Mouse (Mus musculus): ENCODE measurements around the gene Alkbh8. TPM values are rescaled to one million over a fixed set of nuclear protein-coding genes. Genes with fewer than 3 reads are reported as not detected.
A peak's percentile ranks its signal among the peaks of the same experiment; 100 is the strongest.
"Not testable (repeated sequence)": the region's sequence is repeated elsewhere in the genome, so short reads cannot be mapped to it uniquely, and the experiment has no call there.

Alkbh8 gene
- 29.5 and 31.1 TPM in 2 replicates for polyA plus RNA-seq (2015; fragmentation: Nextera tagmentation; extraction: Ambion mirVana)

DNA sequence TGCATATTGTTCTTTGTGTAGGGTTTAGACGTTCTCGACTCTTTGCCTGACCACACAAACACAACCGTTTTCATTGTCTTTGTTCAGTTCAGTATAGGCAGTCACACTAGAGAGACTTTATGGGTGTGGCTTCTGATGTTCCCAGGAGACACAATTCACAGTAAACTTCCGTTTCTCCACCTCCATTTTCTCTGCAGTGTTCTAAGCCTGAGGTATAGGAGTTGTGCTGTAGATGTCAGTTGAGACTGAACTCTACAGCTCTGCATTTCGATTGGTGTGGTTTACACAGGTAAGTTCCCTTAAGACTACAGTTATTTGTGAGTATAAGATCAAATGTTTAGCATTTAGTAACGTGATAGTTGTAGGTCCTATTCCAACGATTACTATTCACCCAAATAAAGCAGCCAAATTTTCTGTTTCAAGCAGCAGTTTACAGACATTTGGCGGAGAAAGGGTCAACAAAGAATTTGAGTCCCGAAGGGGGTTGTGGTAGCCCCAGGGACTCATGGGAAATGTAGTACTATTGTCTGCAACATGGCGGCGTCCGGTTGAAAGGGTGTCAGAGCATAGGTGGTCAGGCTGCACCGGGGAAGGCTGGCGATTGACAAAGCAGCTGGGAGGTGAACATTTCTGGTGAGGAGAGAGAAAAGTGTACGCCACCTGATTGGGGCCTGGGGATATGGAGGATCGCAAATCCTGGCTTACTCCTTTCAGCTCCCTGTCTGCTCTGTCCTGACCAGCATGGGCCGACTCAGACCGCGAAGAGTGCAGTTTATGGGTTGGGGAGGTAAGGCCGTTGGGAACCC lies at the start of gene Alkbh8:
Gene Alkbh8, plus strand, starts transcription at position 179 of the 806 bp plus-strand sequence.
- Histone ChIP-seq H3K9me3 (replicated peaks) (no peaks in the 10 kb centered on the region), H3K4me1 (peaks cover 4% of the 10 kb centered on the region; the same call in 1 of the 2 replicates), H3K27ac (peak within 1 kb of the TSS; percentile 83), H3K4me2 (peak within 1 kb of the TSS; percentile 54), H3K4me3 (replicated peaks) (peak within 1 kb of the TSS; percentile 82), H3K9ac (peak within 1 kb of the TSS; percentile 69), H3K36me3 (peaks cover 9% of the 10 kb centered on the region), H3K27me3 (no peaks in the 10 kb centered on the region)
- WGBS: 4% methylated on average over 20 of the region's 20 CpGs
- peak; percentile 99 for ATAC-seq (replicated peaks; ENCODE audit: low FRiP score)

DNA sequence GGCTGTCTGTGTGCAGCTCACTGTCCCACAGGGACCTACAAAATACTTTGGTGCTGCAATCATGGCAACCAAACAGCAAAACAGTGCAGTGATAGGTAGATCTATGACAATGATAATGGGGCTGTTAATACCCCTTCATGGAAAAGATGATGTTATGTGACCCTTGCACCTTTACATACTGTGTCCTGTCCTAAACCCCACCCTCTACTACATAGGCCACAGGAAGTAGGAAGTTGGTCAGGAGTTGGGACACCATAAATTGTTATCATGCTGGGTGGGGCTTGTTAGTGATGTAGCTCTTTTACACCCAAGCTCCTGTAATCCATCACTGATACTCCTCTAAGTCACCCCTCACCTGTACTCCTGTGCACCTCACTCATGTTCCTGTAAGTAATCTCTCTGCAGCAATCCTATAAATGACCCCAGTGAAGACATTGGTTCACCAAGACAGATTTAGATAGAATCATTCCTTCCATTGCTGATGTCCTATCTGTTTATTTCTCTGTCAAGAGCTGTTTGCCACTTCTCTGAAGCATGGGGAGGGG lies 25.6 kb upstream of the Alkbh8 start:
- H3K27ac ChIP-seq: no peak overlapping the region
- no peak overlapping the region for H3K9ac ChIP-seq
- peaks cover 4% of the 10 kb centered on the region; the same call in 1 of the 2 replicates for H3K9me3 ChIP-seq (replicated peaks)
- no peak overlapping the region for H3K4me2 ChIP-seq
- H3K4me1 ChIP-seq: no peaks in the 10 kb centered on the region
- H3K36me3 ChIP-seq: no peaks in the 10 kb centered on the region
- no peaks in the 10 kb centered on the region for H3K27me3 ChIP-seq
- no peak overlapping the region for H3K4me3 ChIP-seq (replicated peaks)
- 0 out of 2 replicates have a peak, but pooled peaks have one; percentile 9 for ATAC-seq (replicated peaks; ENCODE audit: low FRiP score)

DNA sequence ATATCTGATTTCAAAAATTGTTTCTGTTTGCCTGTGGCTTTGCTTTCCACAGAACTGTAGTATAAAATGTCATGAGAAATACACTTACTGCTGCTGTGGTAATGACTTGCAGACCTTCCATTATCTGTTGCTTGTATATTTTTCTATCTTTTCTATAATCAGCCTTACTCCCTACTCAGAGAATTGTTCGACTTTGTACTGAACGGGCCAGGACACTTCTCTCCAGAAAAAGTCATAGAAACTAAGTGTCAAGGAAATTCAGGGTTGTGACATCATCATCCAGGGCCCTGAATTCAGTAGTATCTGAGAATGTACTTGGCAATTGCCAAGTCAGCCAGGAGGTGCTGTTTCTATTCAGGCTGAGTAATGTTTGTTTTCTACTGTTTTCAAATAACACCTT lies 24.9 kb upstream of the Alkbh8 start:
- no peak overlapping the region for H3K9ac ChIP-seq
- H3K4me3 ChIP-seq (replicated peaks): no peak overlapping the region
- H3K4me2 ChIP-seq: no peak overlapping the region
- ATAC-seq (replicated peaks; ENCODE audit: low FRiP score): 0 out of 2 replicates have a peak, but pooled peaks have one; percentile 36
- H3K4me1 ChIP-seq: no peaks in the 10 kb centered on the region
- 83% methylated on average over 2 of the region's 2 CpGs for WGBS
- no peaks in the 10 kb centered on the region for H3K36me3 ChIP-seq
- no peaks in the 10 kb centered on the region for H3K27me3 ChIP-seq
- peaks cover 4% of the 10 kb centered on the region; the same call in 1 of the 2 replicates for H3K9me3 ChIP-seq (replicated peaks)
- H3K27ac ChIP-seq: no peak overlapping the region

DNA sequence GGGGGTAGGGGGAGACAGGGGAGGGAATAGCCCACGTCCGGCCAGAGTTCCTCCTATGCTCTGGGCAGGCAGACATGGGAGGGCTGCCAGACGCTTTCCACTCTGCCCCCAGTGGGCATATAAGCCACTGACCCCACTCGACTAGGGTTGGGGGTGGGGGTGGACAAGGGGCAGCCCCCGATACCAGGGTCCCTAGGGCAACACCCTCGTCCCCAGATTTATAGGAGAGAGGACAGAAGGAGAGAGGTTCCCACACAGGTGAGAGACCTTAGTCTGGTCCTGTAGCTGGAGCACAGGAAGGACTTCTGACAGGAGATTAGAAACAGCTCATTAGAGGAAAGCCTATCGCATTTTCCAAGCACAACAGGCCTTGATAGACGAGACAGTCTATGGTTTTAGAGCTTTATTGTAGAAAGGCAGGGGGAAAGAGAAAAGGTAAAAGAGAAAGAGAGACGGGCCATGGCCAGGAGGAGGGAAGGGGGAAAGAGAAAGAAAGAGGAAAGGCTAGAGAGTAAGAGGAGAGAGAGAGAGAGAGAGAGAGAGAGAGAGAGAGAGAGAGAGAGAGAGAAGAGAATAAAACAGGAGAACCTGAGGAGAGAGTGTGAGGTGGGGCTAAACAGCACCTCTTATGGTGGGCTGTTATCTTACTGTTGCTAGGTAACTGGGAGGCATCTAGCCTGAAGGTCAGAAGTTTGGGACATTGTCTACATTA lies 7.4 kb upstream of the Alkbh8 start:
- 0 out of 2 replicates have a peak, but pooled peaks have one; percentile 46 for ATAC-seq (replicated peaks; ENCODE audit: low FRiP score)
- 45% methylated on average over 9 of the region's 9 CpGs for WGBS
- H3K4me1 ChIP-seq; H3K4me3 ChIP-seq (replicated peaks); H3K27me3 ChIP-seq; H3K9ac ChIP-seq; H3K4me2 ChIP-seq; H3K9me3 ChIP-seq (replicated peaks); H3K36me3 ChIP-seq; H3K27ac ChIP-seq: not testable (repeated sequence)

DNA sequence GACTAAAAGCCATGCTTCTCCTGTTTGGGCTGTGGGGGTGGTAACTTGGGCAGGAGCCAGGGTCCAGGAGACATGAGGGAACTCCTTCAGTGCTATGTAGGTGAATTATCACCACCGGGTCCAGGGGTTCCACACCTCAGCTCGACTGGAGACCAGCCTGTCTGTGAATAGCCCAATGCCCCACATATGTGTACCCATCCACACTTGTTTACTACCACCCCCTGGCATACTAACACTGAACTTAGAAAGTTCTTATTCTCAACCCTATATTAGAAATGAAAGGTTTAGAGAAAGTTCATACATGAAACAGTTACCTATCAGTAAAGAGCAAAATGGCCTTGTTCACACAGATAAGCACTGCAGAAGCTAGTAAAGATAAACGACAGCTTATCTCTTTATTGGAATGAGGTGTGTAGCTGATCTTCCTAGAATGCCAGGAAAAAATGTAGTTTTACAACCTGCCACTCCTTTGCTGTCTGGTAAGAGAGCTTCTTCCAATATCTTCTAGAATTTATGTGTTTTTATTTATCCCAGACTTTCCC lies 6.8 kb upstream of the Alkbh8 start:
- no peak overlapping the region for H3K4me2 ChIP-seq
- 66% methylated on average over 3 of the region's 3 CpGs for WGBS

DNA sequence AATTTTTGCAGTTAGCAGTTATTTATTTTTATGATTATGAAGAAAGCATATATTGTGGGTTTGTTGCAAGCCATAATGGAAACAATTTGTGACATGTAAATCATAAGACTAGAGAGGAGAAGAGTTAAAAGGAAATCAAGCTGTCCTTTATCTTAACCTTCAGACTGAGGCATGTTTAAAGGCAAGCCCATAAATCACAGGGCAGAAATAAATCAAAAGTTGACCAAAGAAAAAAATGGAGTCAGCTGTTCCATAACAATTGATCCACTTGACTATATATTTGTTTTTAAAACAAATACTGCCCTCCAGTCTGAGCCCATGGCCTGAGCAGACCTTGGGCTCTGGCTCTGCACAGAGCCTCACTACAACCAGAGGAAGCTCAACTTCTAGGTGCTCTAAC lies 4.6 kb upstream of the Alkbh8 start:
- no peak overlapping the region for H3K4me3 ChIP-seq (replicated peaks)
- ATAC-seq (replicated peaks; ENCODE audit: low FRiP score): no peak
- H3K27ac ChIP-seq: no peak overlapping the region
- H3K4me1 ChIP-seq: no peaks in the 10 kb centered on the region
- H3K27me3 ChIP-seq: no peaks in the 10 kb centered on the region
- no peaks in the 10 kb centered on the region for H3K9me3 ChIP-seq (replicated peaks)
- H3K4me2 ChIP-seq: no peak overlapping the region
- no peak overlapping the region for H3K9ac ChIP-seq
- H3K36me3 ChIP-seq: no peaks in the 10 kb centered on the region

More for the DNA sequence above, 6.8 kb upstream of the Alkbh8 start:
- Histone ChIP-seq H3K36me3 (no peaks in the 10 kb centered on the region), H3K27ac (no peak overlapping the region), H3K4me3 (replicated peaks) (no peak overlapping the region), H3K9ac (no peak overlapping the region), H3K27me3 (no peaks in the 10 kb centered on the region), H3K4me1 (no peaks in the 10 kb centered on the region), H3K9me3 (replicated peaks) (no peaks in the 10 kb centered on the region)
- peak; percentile 71; the same call in 1 of the 2 replicates for ATAC-seq (replicated peaks; ENCODE audit: low FRiP score)

DNA sequence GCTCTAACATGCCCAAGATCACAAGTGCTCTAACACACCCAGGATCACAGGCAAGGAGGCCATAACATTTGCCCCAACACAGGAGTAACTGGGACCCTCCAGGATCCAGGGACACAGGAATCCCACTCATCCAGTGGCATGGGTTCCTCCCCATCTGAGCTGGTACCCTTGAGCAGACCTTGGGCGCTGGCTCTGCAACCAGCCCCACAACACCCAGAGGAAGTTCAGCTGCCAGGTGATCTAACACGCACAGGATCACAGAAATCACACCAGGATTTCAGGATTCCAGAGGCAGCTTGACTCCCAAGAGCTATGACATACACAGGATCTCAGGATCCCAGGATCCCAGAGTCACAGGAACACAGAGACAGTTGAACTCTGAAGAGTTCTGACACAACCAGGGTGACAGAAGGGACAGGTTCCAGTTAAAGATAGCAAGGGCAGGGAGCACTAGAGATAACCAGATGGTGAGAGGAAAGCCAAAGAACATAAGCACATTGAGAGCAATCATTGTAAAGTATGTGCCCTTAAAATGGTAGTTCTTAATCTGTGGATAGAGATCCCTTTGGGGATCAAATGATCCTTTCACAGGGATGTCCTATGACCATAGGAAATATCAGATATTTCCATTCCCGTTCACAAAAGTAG lies 4.1 kb upstream of the Alkbh8 start:
- Histone ChIP-seq H3K4me2 (no peak overlapping the region), H3K36me3 (no peaks in the 10 kb centered on the region), H3K4me1 (no peaks in the 10 kb centered on the region), H3K27me3 (no peaks in the 10 kb centered on the region), H3K9ac (no peak overlapping the region), H3K27ac (no peak overlapping the region), H3K4me3 (replicated peaks) (no peak overlapping the region), H3K9me3 (replicated peaks) (no peaks in the 10 kb centered on the region)
- ATAC-seq (replicated peaks; ENCODE audit: low FRiP score): no peak
- WGBS: 83% methylated on average over 3 of the region's 3 CpGs

DNA sequence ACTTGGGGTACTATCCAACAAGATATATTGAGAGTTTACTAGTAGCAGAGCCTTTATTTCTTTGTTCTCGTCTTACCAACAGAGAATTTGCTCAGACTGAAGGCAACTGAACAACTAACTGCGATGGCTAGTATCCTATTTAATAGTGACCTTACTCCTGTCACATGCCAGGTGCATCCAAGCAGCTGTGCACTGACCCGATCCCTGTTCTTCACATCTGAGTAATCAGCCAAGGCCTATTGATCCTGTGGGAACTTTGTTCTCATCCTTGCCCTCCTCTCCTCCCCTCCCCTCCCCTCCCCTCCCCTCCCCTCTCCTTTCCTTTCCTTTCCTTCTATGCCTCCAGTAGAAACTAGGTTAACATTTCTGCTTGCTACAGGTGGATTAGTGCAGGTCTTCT lies 1.7 kb downstream of the Alkbh8 start:
- no peak overlapping the region for H3K9ac ChIP-seq
- peaks cover 4% of the 10 kb centered on the region; the same call in 1 of the 2 replicates for H3K4me1 ChIP-seq
- no peak for ATAC-seq (replicated peaks; ENCODE audit: low FRiP score)
- H3K4me2 ChIP-seq: peak overlapping the region; percentile 41
- 0 out of 2 replicates have a peak overlapping the region, but pooled peaks have one; percentile 12 for H3K4me3 ChIP-seq (replicated peaks)
- no peaks in the 10 kb centered on the region for H3K27me3 ChIP-seq
- no peaks in the 10 kb centered on the region for H3K9me3 ChIP-seq (replicated peaks)
- no peak overlapping the region for H3K27ac ChIP-seq
- H3K36me3 ChIP-seq: peaks cover 15% of the 10 kb centered on the region
- 74% methylated on average over 3 of the region's 3 CpGs for WGBS

DNA sequence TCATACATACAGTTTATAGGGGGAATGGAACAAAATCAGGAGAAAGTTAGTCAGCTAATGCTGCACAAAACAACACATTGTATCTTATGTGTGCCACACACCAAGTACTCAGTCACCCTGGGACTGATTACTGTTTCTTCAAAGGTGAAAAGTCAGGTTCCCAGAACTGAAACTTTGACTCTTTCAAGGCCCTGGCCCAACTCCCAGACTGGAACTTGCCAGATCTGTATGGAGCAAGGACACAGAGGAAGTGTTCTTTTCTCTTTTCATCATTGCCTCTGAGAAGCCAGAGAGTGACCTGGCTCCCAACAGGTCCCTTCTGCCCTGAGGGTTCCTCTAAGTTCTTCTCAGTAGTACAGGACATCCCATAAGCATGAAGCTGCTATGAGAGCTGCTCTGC lies 10.2 kb downstream of the Alkbh8 start:
- no peaks in the 10 kb centered on the region for H3K9me3 ChIP-seq (replicated peaks)
- no peak for ATAC-seq (replicated peaks; ENCODE audit: low FRiP score)
- no peaks in the 10 kb centered on the region for H3K27me3 ChIP-seq
- no peak overlapping the region for H3K4me2 ChIP-seq
- no peak overlapping the region for H3K4me3 ChIP-seq (replicated peaks)
- no peak overlapping the region for H3K27ac ChIP-seq
- H3K36me3 ChIP-seq: peaks cover 55% of the 10 kb centered on the region
- no peaks in the 10 kb centered on the region for H3K4me1 ChIP-seq
- H3K9ac ChIP-seq: no peak overlapping the region

DNA sequence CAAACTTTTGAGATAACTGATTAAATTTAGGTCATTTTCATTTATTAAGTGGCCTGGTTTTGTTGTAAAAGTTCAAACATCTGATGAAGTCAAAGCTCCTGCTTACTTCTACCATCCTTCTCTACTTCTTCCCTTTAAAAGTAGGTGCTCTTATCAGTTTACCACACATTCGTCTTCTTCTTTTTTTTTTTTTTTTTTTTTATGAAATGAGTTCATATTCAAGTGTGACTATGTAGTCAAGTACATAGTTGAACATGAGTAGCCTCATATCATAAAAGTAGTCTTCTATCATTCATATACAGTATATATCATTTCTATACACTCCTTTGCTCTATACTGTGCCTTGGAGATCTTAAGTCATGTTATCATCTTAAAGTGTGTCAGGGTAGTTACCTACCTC lies 11.0 kb downstream of the Alkbh8 start:
- Histone ChIP-seq H3K27me3 (no peaks in the 10 kb centered on the region), H3K36me3 (peaks cover 57% of the 10 kb centered on the region)
- 87% methylated on average over 1 of the region's 1 CpGs for WGBS

DNA sequence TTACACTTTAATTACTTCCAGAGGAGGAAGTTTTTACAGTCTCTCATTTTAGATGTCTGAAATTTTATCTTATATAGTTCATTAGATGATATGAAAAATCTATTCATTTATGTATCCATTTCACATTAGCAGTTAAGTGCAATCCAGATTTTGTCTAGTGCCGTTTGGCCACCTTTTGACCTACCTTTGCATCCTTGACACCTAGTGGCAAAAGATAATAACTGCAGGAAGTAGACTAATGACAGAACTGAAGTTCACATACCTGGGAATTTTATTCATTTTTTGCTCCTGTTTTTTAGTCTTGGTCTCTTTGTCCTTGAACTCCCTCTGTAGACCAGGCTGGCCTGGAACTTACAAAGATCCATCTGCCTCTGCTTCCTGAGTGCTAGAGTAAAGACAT lies 15.1 kb downstream of the Alkbh8 start:
- no peaks in the 10 kb centered on the region for H3K4me1 ChIP-seq
- no peak overlapping the region for H3K27ac ChIP-seq
- WGBS: 70% methylated on average over 1 of the region's 1 CpGs
- H3K9me3 ChIP-seq (replicated peaks): no peaks in the 10 kb centered on the region
- H3K9ac ChIP-seq: no peak overlapping the region
- no peak overlapping the region for H3K4me3 ChIP-seq (replicated peaks)
- H3K36me3 ChIP-seq: peaks cover 61% of the 10 kb centered on the region
- no peaks in the 10 kb centered on the region for H3K27me3 ChIP-seq
- H3K4me2 ChIP-seq: no peak overlapping the region
- no peak for ATAC-seq (replicated peaks; ENCODE audit: low FRiP score)

More for the DNA sequence above, 11.0 kb downstream of the Alkbh8 start:
- H3K9me3 ChIP-seq (replicated peaks): no peaks in the 10 kb centered on the region
- no peak overlapping the region for H3K4me3 ChIP-seq (replicated peaks)
- H3K27ac ChIP-seq: no peak overlapping the region
- no peaks in the 10 kb centered on the region for H3K4me1 ChIP-seq
- H3K4me2 ChIP-seq: no peak overlapping the region
- no peak overlapping the region for H3K9ac ChIP-seq
- ATAC-seq (replicated peaks; ENCODE audit: low FRiP score): no peak
